ENCODE assay signal across 7 mouse cellular contexts in genomic region chr10:117149942-117150617, GRCm38 (mm10). TPM values are rescaled to one million over a fixed set of nuclear protein-coding genes. Genes with fewer than 3 reads are reported as not detected.
DNase-seq lines count a peak whose midpoint lies in the region; ATAC-seq and TF ChIP-seq lines count a peak whose summit lies in the region.

No protein-coding gene starts in this region.

- 0 out of 2 replicates have a peak, but pooled peaks cover 4% of the 10 kb centered on the region for H3K4me1 ChIP-seq in hindbrain, embryonic 11.5 days (replicated peaks; ENCODE audit: control insufficient read depth, insufficient read depth, low read length)
- H3K4me1 ChIP-seq in limb, embryonic 14.5 days (ENCODE audit: control insufficient read depth, insufficient read depth, low read length): peaks cover 14% of the 10 kb centered on the region
- H3K4me1 ChIP-seq in midbrain, embryonic 16.5 days (ENCODE audit: control insufficient read depth, insufficient read depth, low read length): peaks cover 25% of the 10 kb centered on the region
- peaks cover 9% of the 10 kb centered on the region for H3K4me1 ChIP-seq in stomach, postnatal 0 days (replicated peaks; ENCODE audit: control insufficient read depth, insufficient read depth)

- TF ChIP-seq CTCF in stomach, postnatal 0 days (IDR thresholded peaks at IDR 0.05; ENCODE audit: low read depth): no peak; the same call in 1 of the 2 replicates

- no peak for TF ChIP-seq POLR2A in limb, embryonic 14.5 days (IDR thresholded peaks at IDR 0.05; ENCODE audit: borderline replicate concordance, extremely low read depth, insufficient read depth, insufficient read length)

- peaks cover 8% of the 10 kb centered on the region for H3K27me3 ChIP-seq in hindbrain, embryonic 11.5 days (ENCODE audit: control insufficient read depth, insufficient read depth, low read length)
- H3K27me3 ChIP-seq in limb, embryonic 14.5 days (ENCODE audit: control insufficient read depth, insufficient read depth, low read length): no peaks in the 10 kb centered on the region
- no peaks in the 10 kb centered on the region for H3K27me3 ChIP-seq in midbrain, embryonic 16.5 days (ENCODE audit: control insufficient read depth, insufficient read depth, low read depth, low read length)
- H3K27me3 ChIP-seq in stomach, postnatal 0 days (ENCODE audit: control insufficient read depth, insufficient read depth, low read length): no peaks in the 10 kb centered on the region

- H3K4me2 ChIP-seq in hindbrain, embryonic 11.5 days (replicated peaks; ENCODE audit: low read depth, low read length): peak overlapping the region; percentile 43; the same call in 1 of the 2 replicates
- H3K4me2 ChIP-seq in limb, embryonic 14.5 days (replicated peaks; ENCODE audit: low read depth, low read length, severe bottlenecking): peak overlapping the region; percentile 52
- H3K4me2 ChIP-seq in midbrain, embryonic 16.5 days (ENCODE audit: low read length): peak overlapping the region; percentile 56
- peak overlapping the region; percentile 49 for H3K4me2 ChIP-seq in stomach, postnatal 0 days (replicated peaks; ENCODE audit: low read depth)

- no peaks in the 10 kb centered on the region for H3K36me3 ChIP-seq in hindbrain, embryonic 11.5 days (ENCODE audit: control insufficient read depth, insufficient read depth, low read length)
- H3K36me3 ChIP-seq in limb, embryonic 14.5 days (ENCODE audit: control insufficient read depth, insufficient read depth, low read length): no peaks in the 10 kb centered on the region
- H3K36me3 ChIP-seq in midbrain, embryonic 16.5 days (ENCODE audit: control insufficient read depth, insufficient read depth, low read length): no peaks in the 10 kb centered on the region
- no peaks in the 10 kb centered on the region for H3K36me3 ChIP-seq in stomach, postnatal 0 days (ENCODE audit: control insufficient read depth, insufficient read depth, low read length)

- 1% methylated on average over 23 of the region's 23 CpGs for WGBS in hindbrain, embryonic 11.5 days
- WGBS in limb, embryonic 14.5 days: under 1% methylated on average over 23 of the region's 23 CpGs
- WGBS in midbrain, embryonic 16.5 days: 2% methylated on average over 23 of the region's 23 CpGs
- 5% methylated on average over 22 of the region's 23 CpGs for WGBS in stomach, postnatal 0 days

- ATAC-seq in CD4-positive, CD25-positive, alpha-beta regulatory T cell, adult 4 months: peak; percentile 21
- ATAC-seq in hindbrain, embryonic 11.5 days (ENCODE audit: low FRiP score): no peak
- ATAC-seq in limb, embryonic 14.5 days (ENCODE audit: low FRiP score, low read depth): no peak
- no peak; the same call in 1 of the 2 replicates for ATAC-seq in midbrain, embryonic 16.5 days
- ATAC-seq in stomach, postnatal 0 days (ENCODE audit: low FRiP score, low TSS enrichment): peak; percentile 64

- peak overlapping the region; percentile 25 for H3K4me3 ChIP-seq in hindbrain, embryonic 11.5 days (ENCODE audit: low read depth, low read length)
- peak overlapping the region; percentile 32 for H3K4me3 ChIP-seq in limb, embryonic 14.5 days (replicated peaks; ENCODE audit: low read length)
- H3K4me3 ChIP-seq in midbrain, embryonic 16.5 days (ENCODE audit: low read depth, low read length): peak overlapping the region; percentile 21
- peak overlapping the region; percentile 30 for H3K4me3 ChIP-seq in stomach, postnatal 0 days (ENCODE audit: low read depth, low read length)

- no peak for TF ChIP-seq EP300 in stomach, postnatal 0 days (optimal IDR thresholded peaks at IDR 0.05)

- H3K9me3 ChIP-seq in hindbrain, embryonic 11.5 days (ENCODE audit: control insufficient read depth, low read length): no peaks in the 10 kb centered on the region
- H3K9me3 ChIP-seq in limb, embryonic 14.5 days (ENCODE audit: control insufficient read depth, low read length): no peaks in the 10 kb centered on the region
- no peaks in the 10 kb centered on the region for H3K9me3 ChIP-seq in midbrain, embryonic 16.5 days (replicated peaks; ENCODE audit: control insufficient read depth, low read length, poor library complexity, severe bottlenecking)
- no peaks in the 10 kb centered on the region for H3K9me3 ChIP-seq in stomach, postnatal 0 days (ENCODE audit: control insufficient read depth, low read length)

- no peak overlapping the region for H3K27ac ChIP-seq in hindbrain, embryonic 11.5 days (ENCODE audit: low read depth, low read length)
- 0 out of 2 replicates have a peak overlapping the region, but pooled peaks have one; percentile 9 for H3K27ac ChIP-seq in limb, embryonic 14.5 days (replicated peaks; ENCODE audit: low read depth, low read length)
- no peak overlapping the region for H3K27ac ChIP-seq in midbrain, embryonic 16.5 days (ENCODE audit: low read length)
- peak overlapping the region; percentile 61 for H3K27ac ChIP-seq in stomach, postnatal 0 days (replicated peaks)

- 0 out of 2 replicates have a peak overlapping the region, but pooled peaks have one; percentile 7 for H3K9ac ChIP-seq in hindbrain, embryonic 11.5 days (ENCODE audit: low read depth, low read length)
- H3K9ac ChIP-seq in limb, embryonic 14.5 days (ENCODE audit: low read depth, low read length, severe bottlenecking): 0 out of 2 replicates have a peak overlapping the region, but pooled peaks have one; percentile 4
- peak overlapping the region; percentile 8; the same call in 1 of the 2 replicates for H3K9ac ChIP-seq in midbrain, embryonic 16.5 days (ENCODE audit: low read depth, low read length)
- 0 out of 2 replicates have a peak overlapping the region, but pooled peaks have one; percentile 5 for H3K9ac ChIP-seq in stomach, postnatal 0 days (ENCODE audit: low read length)

- DNase-seq in Muller cell, postnatal 12 days (ENCODE audit: inconsistent ontology term): peak; percentile 41
- DNase-seq in embryo, embryonic 10.5 days (ENCODE audit: low spot score): peak; percentile 58
- peak; percentile 43 for DNase-seq in hindbrain, embryonic 11.5 days (ENCODE audit: low spot score)
- DNase-seq in limb, embryonic 14.5 days (ENCODE audit: low spot score): no peak
- peak; percentile 76 for DNase-seq in stomach, postnatal 0 days (ENCODE audit: low spot score)

RNA-seq across cellular contexts. Expression of gene Frs2, which starts 1.7 kb away (rescaled TPM):
- polyA plus RNA-seq in CD4-positive, CD25-positive, alpha-beta regulatory T cell, adult 4 months (2017; shearing (Covaris generic)): 1 to 10 TPM; 8.4 to 9.3 TPM
- 28.8 and 31.1 TPM in 2 replicates for polyA plus RNA-seq in hindbrain, embryonic 11.5 days (2014; fragmentation: Nextera tagmentation; extraction: Ambion mirVana)
- 36.6 and 44.1 TPM in 2 replicates for polyA plus RNA-seq in limb, embryonic 14.5 days (2012; rRNA removed)
- polyA plus RNA-seq in limb, embryonic 14.5 days (2014; fragmentation: Nextera tagmentation; extraction: Ambion mirVana): 29.1 and 32.8 TPM in 2 replicates
- 19.7 and 20.2 TPM in 2 replicates for polyA plus RNA-seq in midbrain, embryonic 16.5 days (2015; fragmentation: Nextera tagmentation; extraction: Ambion mirVana)
- polyA plus RNA-seq in stomach, postnatal 0 days (2015; fragmentation: Nextera tagmentation; extraction: Ambion mirVana): 11.6 and 11.9 TPM in 2 replicates

Comparison
In these comparisons a context has a peak if more than half of its experiments do, and no peak if none do; other contexts are left out.
1. ATAC-seq: peak in CD4-positive, CD25-positive, alpha-beta regulatory T cell, adult 4 months (single experiment) and stomach, postnatal 0 days (single experiment); none in hindbrain, embryonic 11.5 days (single experiment), limb, embryonic 14.5 days (single experiment) and midbrain, embryonic 16.5 days (single experiment).
2. H3K27ac ChIP-seq: peak in limb, embryonic 14.5 days (single experiment) and stomach, postnatal 0 days (single experiment); none in hindbrain, embryonic 11.5 days (single experiment) and midbrain, embryonic 16.5 days (single experiment).
3. Peak in every context shown above with its lines, with median percentiles within 50 percentile points of each other: H3K4me2 ChIP-seq, H3K4me3 ChIP-seq and H3K9ac ChIP-seq.